Mouse (Mus musculus) CD4-positive, CD25-positive, alpha-beta regulatory T cell, adult 4 months (primary cell): ENCODE measurements around the gene Faiml. TPM values are rescaled to one million over a fixed set of nuclear protein-coding genes. Genes with fewer than 3 reads are reported as not detected.

Experiments
- polyA plus RNA-seq, 2 experiments: library from polyadenylated mRNA; unstranded; fragments of 100-300 nt; shearing (Covaris generic); gene quantifications; one replicate each; pipeline ENCODE4 v1.2.1; 2017

The Faiml gene
- polyA plus RNA-seq, 2 experiments from 2014 or later, result not detected

Other genes starting within 250 kb of the Faiml start
- gene Gm1123, start 201.5 kb downstream of the Faiml start, polyA plus RNA-seq, result under 1 TPM; 0.81 to 0.97 TPM
- gene Pik3cb, start 96.6 kb downstream of the Faiml start, polyA plus RNA-seq, result 1 to 10 TPM in 1 of 2 experiments, under 1 TPM in 1; 0.81 to 1.3 TPM
- gene Cep70, start 6.1 kb upstream of the Faiml start, polyA plus RNA-seq, result 10 to 100 TPM; 18.8 to 20.3 TPM
- not detected for gene Esyt3, start 121.3 kb upstream of the Faiml start, polyA plus RNA-seq
- not detected for gene Mras, start 200.1 kb upstream of the Faiml start, polyA plus RNA-seq
- gene Nme9, start 214.2 kb upstream of the Faiml start, polyA plus RNA-seq, result not detected